In the genomic region with DNA sequence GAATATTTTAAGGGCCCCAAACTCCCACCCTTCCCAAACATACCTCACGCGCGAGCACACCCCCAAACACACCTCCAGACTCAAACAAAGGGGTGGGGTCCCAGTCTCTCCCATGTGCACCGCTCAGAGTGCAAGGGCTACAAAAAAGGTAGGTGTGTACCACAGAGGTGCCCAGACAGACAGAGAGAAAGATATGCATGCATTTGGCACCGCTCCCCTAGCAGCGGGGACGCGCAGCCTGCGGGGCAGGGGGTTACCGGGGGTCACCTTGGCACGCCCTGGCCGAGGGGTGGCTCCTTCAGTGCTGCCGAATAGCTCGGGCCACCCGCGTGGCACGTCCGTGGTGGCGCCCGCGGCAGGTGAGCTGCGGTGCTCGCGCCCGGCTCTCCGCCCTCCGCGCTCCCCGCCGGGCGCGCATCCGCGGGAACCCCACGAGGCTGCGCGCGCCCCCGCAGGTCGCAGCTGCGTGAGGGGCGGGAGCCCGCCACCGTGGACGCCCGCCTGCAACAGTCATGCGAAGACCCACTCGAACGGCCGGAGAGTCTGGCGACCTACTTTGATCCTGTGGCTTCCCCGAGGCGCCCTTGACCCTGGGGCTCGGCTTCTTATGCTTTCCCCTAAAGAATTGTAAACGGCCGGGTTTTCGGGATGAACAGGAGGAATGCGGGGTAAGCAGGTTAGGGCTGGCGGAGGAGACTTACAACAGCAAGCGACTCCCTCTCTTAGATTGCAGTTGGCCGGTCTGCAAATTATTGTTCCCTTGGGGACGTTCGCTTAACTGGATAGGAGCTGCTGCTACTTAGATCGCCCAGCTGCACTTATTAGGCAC, we compare ENCODE assay signal across 8 mouse cellular contexts. TPM values are rescaled to one million over a fixed set of nuclear protein-coding genes. Genes with fewer than 3 reads are reported as not detected.
DNase-seq lines count a peak whose midpoint lies in the region; ATAC-seq lines count a peak whose summit lies in the region.

A gene (minus strand): TSS at position 762 of the 829 bp plus-strand sequence.

- H3K9ac ChIP-seq in stomach, embryonic 16.5 days (ENCODE audit: low read length), result 0 out of 2 replicates have a peak within 1 kb of the TSS, but pooled peaks have one; percentile 29

- no peaks in the 10 kb centered on the region for H3K9me3 ChIP-seq in heart, embryonic 10.5 days
- H3K9me3 ChIP-seq in forebrain, embryonic 10.5 days, result no peaks in the 10 kb centered on the region
- no peaks in the 10 kb centered on the region for H3K9me3 ChIP-seq in stomach, embryonic 16.5 days (replicated peaks; ENCODE audit: control insufficient read depth, low read length)

- ATAC-seq in stomach, embryonic 16.5 days (ENCODE audit: insufficient read depth, low FRiP score), result 0 out of 2 replicates have a peak, but pooled peaks have one; percentile 25

- 2% methylated on average over 58 of the region's 64 CpGs for WGBS in heart, embryonic 10.5 days
- WGBS in forebrain, embryonic 10.5 days, result under 1% methylated on average over 64 of the region's 64 CpGs
- under 1% methylated on average over 64 of the region's 64 CpGs for whole genome bisulfite sequencing in stomach, embryonic 16.5 days

- peaks cover 49% of the 10 kb centered on the region for H3K27me3 ChIP-seq in heart, embryonic 10.5 days (ENCODE audit: insufficient read depth, poor library complexity, severe bottlenecking)
- peaks cover 80% of the 10 kb centered on the region for H3K27me3 ChIP-seq in forebrain, embryonic 10.5 days (ENCODE audit: poor library complexity, severe bottlenecking)
- peaks cover 39% of the 10 kb centered on the region for H3K27me3 ChIP-seq in stomach, embryonic 16.5 days (ENCODE audit: control insufficient read depth, insufficient read depth, low read length)

- DNase-seq in heart, embryonic 10.5 days (ENCODE audit: low spot score), result no peak
- DNase-seq in heart, adult 9 months (ENCODE audit: low spot score in 2 of 2), result no peak
- DNase-seq in MN1 (ENCODE audit: low spot score), result peak; percentile 78
- DNase-seq in forebrain, embryonic 10.5 days (ENCODE audit: extremely low spot score, low spot score), result peak; percentile 52
- DNase-seq in kidney, postnatal 10 days, result peak; percentile 40
- DNase-seq in mesoderm, embryonic 11.5 days (ENCODE audit: low read depth, low spot score), result peak; percentile 80
- no peak for DNase-seq in ovary, postnatal 36 days (ENCODE audit: low spot score)

- H3K4me3 ChIP-seq in heart, embryonic 10.5 days, result peak within 1 kb of the TSS; percentile 67
- peak within 1 kb of the TSS; percentile 69 for H3K4me3 ChIP-seq in forebrain, embryonic 10.5 days
- peak within 1 kb of the TSS; percentile 48 for H3K4me3 ChIP-seq in stomach, embryonic 16.5 days (replicated peaks; ENCODE audit: low read length)

- peaks cover 10% of the 10 kb centered on the region for H3K4me1 ChIP-seq in heart, embryonic 10.5 days
- peaks cover 20% of the 10 kb centered on the region for H3K4me1 ChIP-seq in forebrain, embryonic 10.5 days
- peaks cover 9% of the 10 kb centered on the region; the same call in 1 of the 2 replicates for H3K4me1 ChIP-seq in stomach, embryonic 16.5 days (ENCODE audit: control insufficient read depth, insufficient read depth, low read length)

- no peaks in the 10 kb centered on the region for H3K36me3 ChIP-seq in heart, embryonic 10.5 days
- H3K36me3 ChIP-seq in forebrain, embryonic 10.5 days (replicated peaks), result no peaks in the 10 kb centered on the region
- no peaks in the 10 kb centered on the region for H3K36me3 ChIP-seq in stomach, embryonic 16.5 days (ENCODE audit: control insufficient read depth, insufficient read depth, low read length)

- H3K27ac ChIP-seq in heart, embryonic 10.5 days, result no peak within 1 kb of the TSS
- peak within 1 kb of the TSS; percentile 76 for H3K27ac ChIP-seq in forebrain, embryonic 10.5 days
- H3K27ac ChIP-seq in stomach, embryonic 16.5 days (ENCODE audit: low read length), result no peak within 1 kb of the TSS

- peak within 1 kb of the TSS; percentile 79 for H3K4me2 ChIP-seq in stomach, embryonic 16.5 days (ENCODE audit: low read depth, low read length)

RNA-seq across cellular contexts. Expression of the gene that starts here (rescaled TPM):
- polyA plus RNA-seq in heart, embryonic 10.5 days (2016; fragmentation: Nextera tagmentation; extraction: Ambion mirVana), result 0.09 and 0.23 TPM in 2 replicates
- 0.07 and 0.15 TPM in 2 replicates for polyA plus RNA-seq in forebrain, embryonic 10.5 days (2016; fragmentation: Nextera tagmentation; extraction: Ambion mirVana)
- 0.23 and 0.36 TPM in 2 replicates for polyA plus RNA-seq in stomach, embryonic 16.5 days (2015; fragmentation: Nextera tagmentation; extraction: Ambion mirVana)

Comparison
In these comparisons a context has a peak if more than half of its experiments do, and no peak if none do; other contexts are left out.
1. Peak in DNase-seq, H3K4me3 ChIP-seq and H3K27ac ChIP-seq in forebrain, embryonic 10.5 days; RNA of the gene not detected or under 1 TPM.
2. Peak in ATAC-seq, H3K4me3 ChIP-seq, H3K9ac ChIP-seq and H3K4me2 ChIP-seq in stomach, embryonic 16.5 days; RNA of the gene not detected or under 1 TPM.
3. DNase-seq: peak in MN1 (single experiment), kidney, postnatal 10 days (single experiment) and mesoderm, embryonic 11.5 days (single experiment); none in heart, embryonic 10.5 days (single experiment), heart, adult 9 months (0 of 2) and ovary, postnatal 36 days (single experiment).
4. Peak in every context shown above with its lines, with median percentiles within 50 percentile points of each other: H3K4me3 ChIP-seq.